Mouse (Mus musculus) stomach, embryonic 14.5 days (tissue): ENCODE measurements at regions not wholly inside any gene's neighbourhood (a gene's known extent, or its start where the extent isn't known, plus 50 kb on each side); places are given as distances from the start of the nearest gene placed in this dataset.

ENCODE experiments used
- ATAC-seq: fragments of 200-750 bp; cut with Nextera tagmentation; 2 replicates; pipeline ENCODE4 v1.8.0; 2017; ENCODE audit warnings: low read depth, moderate TSS enrichment; ENCODE audit not compliant: insufficient number of reproducible peaks, insufficient read depth, low FRiP score
- H3K27ac ChIP-seq: fragments of 300-500 bp; sonication (generic); 2 replicates; pipeline ENCODE4 v1.5.1; 2014; ENCODE audit warnings: mild to moderate bottlenecking, low read length, moderate library complexity, mixed read lengths
- H3K27me3 ChIP-seq: fragments of 300-500 bp; sonication (generic); 2 replicates; pipeline ENCODE4 v1.6.1; 2014; ENCODE audit warnings: low read length, control low read depth, mixed read lengths; ENCODE audit not compliant: control insufficient read depth, insufficient read depth
- H3K36me3 ChIP-seq: fragments of 300-500 bp; sonication (generic); 2 replicates; pipeline ENCODE4 v1.6.1; 2014; ENCODE audit warnings: mild to moderate bottlenecking, control low read depth, low read length, moderate library complexity, mixed read lengths; ENCODE audit not compliant: control insufficient read depth, insufficient read depth
- H3K4me1 ChIP-seq: fragments of 300-500 bp; sonication (generic); 2 replicates; pipeline ENCODE4 v1.6.1; 2014; ENCODE audit warnings: low read length, control low read depth, mixed read lengths; ENCODE audit not compliant: control insufficient read depth, insufficient read depth
- H3K4me2 ChIP-seq: fragments of 300-500 bp; sonication (generic); replicated peaks from 2 replicates; pipeline ENCODE4 v1.6.1; 2014; ENCODE audit warnings: low read depth, low read length, control low read depth
- H3K4me3 ChIP-seq: fragments of 300-500 bp; sonication (generic); 2 replicates; pipeline ENCODE4 v1.5.1; 2014; ENCODE audit warnings: low read depth, low read length, control low read depth
- H3K9ac ChIP-seq: fragments of 300-500 bp; sonication (generic); replicated peaks from 2 replicates; pipeline ENCODE4 v1.6.1; 2014; ENCODE audit warnings: low read depth, mild to moderate bottlenecking, control low read depth, low read length, moderate library complexity, mixed read lengths
- H3K9me3 ChIP-seq: fragments of 300-500 bp; sonication (generic); 2 replicates; pipeline ENCODE4 v1.6.1; 2016; ENCODE audit warnings: low read depth, low read length, control low read depth; ENCODE audit not compliant: control insufficient read depth
- WGBS: fragments of 180-500 bp; shearing (Covaris S2); extraction: QIAGEN DNeasy Blood & Tissue Kit; methylation state at CpG from one replicate; pipeline ENCODE4 v1.1.7; 2014; 5-methylcytosine and 5-hydroxymethylcytosine counted together

DNA sequence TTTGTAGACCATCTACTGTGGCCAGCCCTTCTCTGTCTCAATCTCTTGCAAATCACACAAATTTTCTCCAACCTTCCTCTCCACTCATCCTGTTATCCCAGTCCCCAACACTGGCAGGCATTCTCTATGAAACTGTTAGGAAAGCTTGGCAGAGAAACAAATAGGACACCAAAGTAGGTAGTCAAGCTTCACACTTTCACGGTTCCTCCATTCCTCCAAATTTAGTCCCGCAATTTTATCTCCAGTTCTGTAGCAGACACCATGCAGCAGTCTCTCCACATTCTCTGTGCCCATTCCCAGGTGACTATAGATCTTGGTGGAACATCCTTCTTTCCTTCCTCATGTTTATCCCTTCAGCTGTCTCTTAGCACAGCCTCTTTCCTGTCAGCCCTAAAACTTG, 856.9 kb downstream of the Zpld1 start:
- no peaks in the 10 kb centered on the region for H3K27me3 ChIP-seq

DNA sequence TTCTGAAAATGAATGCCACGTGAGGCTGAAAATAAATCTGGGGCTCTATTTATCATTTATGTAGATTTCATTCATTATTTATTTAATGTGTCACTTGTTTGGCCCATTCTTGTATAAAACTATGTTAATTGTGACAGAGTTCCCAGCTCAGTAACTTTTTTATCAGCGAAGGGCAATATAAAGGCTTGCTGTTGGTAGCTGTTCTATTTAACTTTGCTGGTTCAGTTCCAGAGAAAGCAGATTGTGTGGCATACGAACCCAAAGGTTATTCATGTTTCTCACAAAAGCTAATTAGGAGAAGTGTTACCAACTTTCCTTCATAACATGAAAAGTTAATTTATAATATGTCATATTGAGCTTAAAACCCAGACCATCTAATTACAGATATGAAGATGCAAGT, 891.1 kb downstream of the Zpld1 start:
- Histone ChIP-seq H3K4me2 (no peak overlapping the region), H3K27me3 (no peaks in the 10 kb centered on the region), H3K4me3 (no peak overlapping the region), H3K9me3 (no peaks in the 10 kb centered on the region), H3K4me1 (no peaks in the 10 kb centered on the region), H3K9ac (no peak overlapping the region), H3K27ac (no peak overlapping the region), H3K36me3 (no peaks in the 10 kb centered on the region)
- WGBS, result 77% methylated on average over 3 of the region's 3 CpGs
- no peak for ATAC-seq

More for the DNA sequence above, 856.9 kb downstream of the Zpld1 start:
- no peak overlapping the region for H3K9ac ChIP-seq
- H3K9me3 ChIP-seq, result no peaks in the 10 kb centered on the region
- ATAC-seq, result no peak
- H3K36me3 ChIP-seq, result no peaks in the 10 kb centered on the region
- H3K27ac ChIP-seq, result no peak overlapping the region
- H3K4me2 ChIP-seq, result no peak overlapping the region
- no peaks in the 10 kb centered on the region for H3K4me1 ChIP-seq
- no peak overlapping the region for H3K4me3 ChIP-seq
- 94% methylated on average over 2 of the region's 2 CpGs for WGBS

DNA sequence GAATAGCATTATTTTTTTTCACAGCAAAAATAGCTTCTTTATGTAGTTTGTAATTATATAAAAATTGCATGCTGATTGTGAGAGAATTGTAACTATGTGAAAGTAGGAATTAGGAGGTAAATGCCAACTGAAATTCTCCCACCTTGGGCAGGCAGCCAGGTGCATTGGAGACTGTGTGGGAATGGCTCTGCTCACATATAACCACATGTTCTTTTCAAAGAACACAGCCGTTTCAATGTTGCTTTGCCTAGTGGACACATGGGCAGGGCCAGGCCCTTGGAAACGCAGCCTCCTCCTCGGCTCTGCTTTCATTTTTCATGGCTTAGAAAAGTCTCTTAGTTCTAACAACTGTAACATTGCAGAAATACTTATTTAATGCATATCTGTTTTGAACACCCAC, 913.8 kb downstream of the Zpld1 start:
- no peaks in the 10 kb centered on the region for H3K36me3 ChIP-seq
- no peak overlapping the region for H3K4me3 ChIP-seq
- no peak overlapping the region for H3K9ac ChIP-seq
- no peaks in the 10 kb centered on the region for H3K4me1 ChIP-seq
- H3K4me2 ChIP-seq, result no peak overlapping the region
- H3K27ac ChIP-seq, result no peak overlapping the region
- ATAC-seq, result no peak
- no peaks in the 10 kb centered on the region for H3K9me3 ChIP-seq
- 56% methylated on average over 3 of the region's 3 CpGs for WGBS
- no peaks in the 10 kb centered on the region for H3K27me3 ChIP-seq

DNA sequence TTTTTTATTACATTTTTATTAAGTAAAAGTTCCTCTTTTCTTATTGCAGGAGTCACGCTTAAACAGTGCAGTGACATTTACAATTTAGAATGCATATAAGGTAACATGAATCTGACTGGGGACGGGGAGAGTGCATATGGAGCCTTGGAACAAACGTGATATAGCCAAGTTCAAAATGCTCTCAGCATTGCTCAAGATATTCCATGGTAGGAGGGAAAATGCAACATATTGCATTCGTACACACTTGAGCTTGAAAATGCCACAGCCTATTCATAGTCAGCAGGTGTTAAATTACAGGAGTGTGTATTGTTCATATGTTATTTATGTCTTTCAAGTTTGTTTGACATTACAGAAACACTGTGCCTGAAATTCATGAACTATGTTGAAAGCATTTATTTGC, 922.8 kb downstream of the Zpld1 start:
- Histone ChIP-seq H3K36me3 (no peaks in the 10 kb centered on the region), H3K27ac (no peak overlapping the region), H3K4me1 (no peaks in the 10 kb centered on the region), H3K27me3 (no peaks in the 10 kb centered on the region), H3K9me3 (no peaks in the 10 kb centered on the region), H3K4me3 (no peak overlapping the region), H3K4me2 (no peak overlapping the region), H3K9ac (no peak overlapping the region)
- WGBS, result 56% methylated on average over 4 of the region's 4 CpGs
- no peak for ATAC-seq

DNA sequence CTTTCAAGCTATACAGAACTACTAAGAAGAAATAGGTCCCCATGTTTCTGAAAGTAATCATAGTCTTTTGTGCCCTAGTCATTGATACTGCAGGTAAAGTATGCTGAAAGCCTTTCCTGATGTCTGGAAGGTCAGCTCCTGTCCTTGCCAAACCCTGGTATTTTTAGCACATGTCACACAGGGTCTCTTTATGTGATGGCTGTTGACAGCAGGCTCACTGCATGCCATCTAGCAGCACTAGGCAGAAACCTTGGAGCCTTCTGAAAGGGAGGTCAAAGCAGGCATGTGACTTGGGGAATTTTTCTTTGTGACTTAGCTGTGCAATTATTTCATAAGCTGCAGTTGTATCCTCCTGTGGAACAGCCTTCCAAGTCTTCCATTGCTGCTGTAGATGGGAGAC, 943.4 kb downstream of the Zpld1 start:
- Histone ChIP-seq H3K9me3 (no peaks in the 10 kb centered on the region), H3K27me3 (no peaks in the 10 kb centered on the region), H3K27ac (no peak overlapping the region), H3K4me1 (no peaks in the 10 kb centered on the region), H3K4me3 (no peak overlapping the region), H3K4me2 (no peak overlapping the region), H3K36me3 (no peaks in the 10 kb centered on the region), H3K9ac (no peak overlapping the region)
- no peak for ATAC-seq

DNA sequence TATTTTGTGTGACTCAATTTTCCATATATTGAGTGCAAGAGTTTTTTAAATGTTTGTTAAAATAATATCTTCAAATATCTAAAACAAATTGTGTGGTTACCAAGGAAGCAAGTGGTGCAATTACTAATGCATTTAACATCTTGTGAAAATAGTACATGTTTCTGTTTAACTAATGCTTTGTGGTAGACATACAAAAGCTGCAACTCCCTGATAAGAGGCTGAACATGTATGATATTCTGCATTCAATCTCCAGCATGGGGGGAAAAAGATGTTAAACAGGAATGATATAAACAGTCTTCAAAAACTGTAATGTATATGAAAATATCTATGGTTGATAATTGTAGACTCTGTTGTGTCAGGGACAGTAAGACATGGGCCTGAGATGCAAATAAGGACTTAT, 949.0 kb downstream of the Zpld1 start:
- Histone ChIP-seq H3K4me1 (no peaks in the 10 kb centered on the region), H3K36me3 (no peaks in the 10 kb centered on the region), H3K4me3 (no peak overlapping the region), H3K27ac (no peak overlapping the region), H3K4me2 (no peak overlapping the region), H3K9me3 (no peaks in the 10 kb centered on the region), H3K9ac (no peak overlapping the region), H3K27me3 (no peaks in the 10 kb centered on the region)
- ATAC-seq, result no peak

DNA sequence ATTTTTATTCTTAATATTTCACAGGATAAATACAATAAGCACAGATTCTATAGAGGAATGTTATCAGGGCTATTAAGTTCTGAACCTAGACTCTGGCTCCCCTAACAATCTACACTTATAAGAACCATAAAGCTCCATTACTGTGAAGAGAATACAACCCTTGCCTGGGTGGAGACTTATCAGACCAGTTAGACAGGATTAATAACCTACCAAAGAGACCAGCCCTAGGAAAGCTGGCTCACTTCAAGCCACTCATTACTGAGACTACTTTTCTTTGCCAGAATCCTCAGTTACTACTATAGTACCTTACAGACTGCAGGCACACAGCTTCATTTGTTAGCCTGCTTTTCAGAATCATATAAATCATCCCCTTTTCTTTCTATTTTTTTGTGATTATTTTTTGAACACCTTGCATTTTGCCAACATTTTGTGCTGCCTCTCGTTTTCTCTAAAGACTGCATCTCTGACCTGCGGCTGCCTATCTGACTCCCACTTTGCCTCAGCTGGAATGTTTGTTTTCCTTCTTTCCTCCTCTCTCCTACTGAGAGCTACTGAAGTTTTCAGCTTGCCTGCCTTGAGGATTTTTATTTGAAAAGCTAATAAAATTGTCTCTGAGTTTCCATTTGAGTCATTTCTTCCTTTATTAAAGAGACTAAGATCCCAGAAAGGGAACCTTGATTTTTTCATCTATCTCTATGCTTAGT, 951.5 kb downstream of the Zpld1 start:
- Histone ChIP-seq H3K9me3 (no peaks in the 10 kb centered on the region), H3K4me2 (no peak overlapping the region), H3K27ac (no peak overlapping the region), H3K36me3 (no peaks in the 10 kb centered on the region), H3K4me3 (no peak overlapping the region), H3K9ac (no peak overlapping the region), H3K4me1 (no peaks in the 10 kb centered on the region), H3K27me3 (no peaks in the 10 kb centered on the region)
- peak; percentile 82; the same call in 1 of the 2 replicates for ATAC-seq
- WGBS, result 46% methylated on average over 2 of the region's 2 CpGs
